8 mouse cellular contexts compared by ENCODE assay signal in genomic region chr4:105181014-105181658, GRCm38 (mm10). TPM values are rescaled to one million over a fixed set of nuclear protein-coding genes. Genes with fewer than 3 reads are reported as not detected.
DNase-seq lines count a peak whose midpoint lies in the region; ATAC-seq lines count a peak whose summit lies in the region.

No protein-coding gene starts in this region.

- no peak overlapping the region for H3K27ac ChIP-seq in embryonic facial prominence, embryonic 13.5 days
- H3K27ac ChIP-seq in neural tube, embryonic 15.5 days (replicated peaks), result peak overlapping the region; percentile 80

- DNase-seq in embryo, embryonic 11 days, result peak; percentile 60
- DNase-seq in embryo, embryonic 10 days (ENCODE audit: low spot score), result no peak
- peak; percentile 85 for DNase-seq in layer of hippocampus, adult 9-11 months
- DNase-seq in ovary, postnatal 10 days (ENCODE audit: low spot score), result no peak
- DNase-seq in spleen, postnatal 14 days (ENCODE audit: low spot score in 2 of 2), result no peak
- DNase-seq in kidney, adult 11 months, result no peak

- no peak overlapping the region for H3K4me3 ChIP-seq in embryonic facial prominence, embryonic 13.5 days
- no peak overlapping the region for H3K4me3 ChIP-seq in neural tube, embryonic 15.5 days (replicated peaks)

- H3K4me2 ChIP-seq in embryonic facial prominence, embryonic 13.5 days, result no peak overlapping the region
- H3K4me2 ChIP-seq in neural tube, embryonic 15.5 days, result peak overlapping the region; percentile 32

- no peaks in the 10 kb centered on the region for H3K9me3 ChIP-seq in embryonic facial prominence, embryonic 13.5 days
- no peaks in the 10 kb centered on the region for H3K9me3 ChIP-seq in neural tube, embryonic 15.5 days (replicated peaks)

- H3K9ac ChIP-seq in embryonic facial prominence, embryonic 13.5 days, result no peak overlapping the region
- H3K9ac ChIP-seq in neural tube, embryonic 15.5 days (replicated peaks), result no peak overlapping the region

- WGBS in embryonic facial prominence, embryonic 13.5 days, result 41% methylated on average over 16 of the region's 16 CpGs
- 10% methylated on average over 16 of the region's 16 CpGs for WGBS in neural tube, embryonic 15.5 days

- peaks cover 60% of the 10 kb centered on the region for H3K4me1 ChIP-seq in embryonic facial prominence, embryonic 13.5 days
- peaks cover 20% of the 10 kb centered on the region for H3K4me1 ChIP-seq in neural tube, embryonic 15.5 days

- no peaks in the 10 kb centered on the region for H3K27me3 ChIP-seq in embryonic facial prominence, embryonic 13.5 days
- H3K27me3 ChIP-seq in neural tube, embryonic 15.5 days (replicated peaks), result no peaks in the 10 kb centered on the region

- ATAC-seq in embryonic facial prominence, embryonic 13.5 days (ENCODE audit: insufficient number of reproducible peaks, insufficient read depth, low FRiP score, low TSS enrichment, low read depth), result peak; percentile 71; the same call in 1 of the 2 replicates
- peak; percentile 83 for ATAC-seq in neural tube, embryonic 15.5 days (ENCODE audit: low FRiP score)

- peaks cover 20% of the 10 kb centered on the region for H3K36me3 ChIP-seq in embryonic facial prominence, embryonic 13.5 days
- H3K36me3 ChIP-seq in neural tube, embryonic 15.5 days, result no peaks in the 10 kb centered on the region

RNA-seq across cellular contexts. Expression of gene Plpp3, which starts 24.0 kb away (rescaled TPM):
- 150 and 160 TPM in 2 replicates for polyA plus RNA-seq in embryonic facial prominence, embryonic 13.5 days (2015; fragmentation: Nextera tagmentation; extraction: Ambion mirVana)
- 72.6 and 73.6 TPM in 2 replicates for polyA plus RNA-seq in neural tube, embryonic 15.5 days (2015; fragmentation: Nextera tagmentation; extraction: Ambion mirVana)

Comparison
In these comparisons a context has a peak if more than half of its experiments do, and no peak if none do; other contexts are left out.
1. DNase-seq: peak in embryo, embryonic 11 days (single experiment) and layer of hippocampus, adult 9-11 months (single experiment); none in embryo, embryonic 10 days (single experiment), ovary, postnatal 10 days (single experiment), spleen, postnatal 14 days (0 of 2) and kidney, adult 11 months (single experiment).